In genomic region chr16:76354289-76354688, GRCm38 (mm10) we compare ENCODE assay signal across 21 mouse cellular contexts. TPM values are rescaled to one million over a fixed set of nuclear protein-coding genes. Genes with fewer than 3 reads are reported as not detected.
A peak's percentile ranks its signal among the peaks of the same experiment; 100 is the strongest.
DNase-seq lines count a peak whose midpoint lies in the region; ATAC-seq lines count a peak whose summit lies in the region.
"Had no signal": no experiment of that assay in that cellular context is flagged by ENCODE, and none has a peak within 500 bp of the region (broad histone marks: within the 10 kb centered on the region; RNA-seq: fewer than 3 reads in every experiment).

No protein-coding gene starts in this region.

- intact Hi-C loops in left cerebral cortex, postnatal 10 days (cut with DNase I): no loop called here

- no peak overlapping the region for H3K27ac ChIP-seq in intestine, embryonic 16.5 days (ENCODE audit: low read length)
- no peak overlapping the region for H3K27ac ChIP-seq in intestine, embryonic 15.5 days
- H3K27ac ChIP-seq: embryonic facial prominence, embryonic 12.5 days; hindbrain, embryonic 14.5 days; limb, embryonic 15.5 days; midbrain, embryonic 10.5 days; neural tube, embryonic 15.5 days had no signal

- ATAC-seq in intestine, embryonic 16.5 days: peak; percentile 17; the same call in 1 of the 2 replicates
- ATAC-seq in intestine, embryonic 15.5 days: no peak
- ATAC-seq in activated CD4-positive, CD25-positive, alpha-beta regulatory T cell, adult 4 months: peak; percentile 65
- ATAC-seq: forebrain, postnatal 0 days had no signal

- no peak overlapping the region for H3K4me3 ChIP-seq in intestine, embryonic 16.5 days (ENCODE audit: low read length)
- H3K4me3 ChIP-seq in intestine, embryonic 15.5 days (replicated peaks): no peak overlapping the region
- H3K4me3 ChIP-seq: embryonic facial prominence, embryonic 12.5 days; limb, embryonic 15.5 days; midbrain, embryonic 10.5 days; neural tube, embryonic 15.5 days had no signal

- no peaks in the 10 kb centered on the region for H3K27me3 ChIP-seq in intestine, embryonic 16.5 days (replicated peaks; ENCODE audit: control insufficient read depth, insufficient read depth, low read length)
- H3K27me3 ChIP-seq in intestine, embryonic 15.5 days (replicated peaks): no peaks in the 10 kb centered on the region
- H3K27me3 ChIP-seq: embryonic facial prominence, embryonic 12.5 days; limb, embryonic 15.5 days; neural tube, embryonic 15.5 days had no signal

- H3K4me1 ChIP-seq in intestine, embryonic 16.5 days (ENCODE audit: control insufficient read depth, insufficient read depth, low read length): peaks cover 15% of the 10 kb centered on the region
- H3K4me1 ChIP-seq in intestine, embryonic 15.5 days (replicated peaks): peaks cover 6% of the 10 kb centered on the region; the same call in 1 of the 2 replicates
- H3K4me1 ChIP-seq: neural tube, embryonic 15.5 days had no signal

- no peak overlapping the region for H3K4me2 ChIP-seq in intestine, embryonic 16.5 days (ENCODE audit: low read depth, low read length)
- no peak overlapping the region for H3K4me2 ChIP-seq in intestine, embryonic 15.5 days (replicated peaks)
- H3K4me2 ChIP-seq: embryonic facial prominence, embryonic 12.5 days; hindbrain, embryonic 14.5 days; limb, embryonic 15.5 days; neural tube, embryonic 15.5 days had no signal

- 57% methylated on average over 7 of the region's 7 CpGs for WGBS in intestine, embryonic 16.5 days
- 67% methylated on average over 7 of the region's 7 CpGs for WGBS in intestine, embryonic 15.5 days

- peak; percentile 64 to 82 for DNase-seq in thymus, adult 18-20 months
- no peak for DNase-seq in left cerebral cortex, postnatal 10 days (ENCODE audit: extremely low spot score in 1 of 2, low spot score in 2 of 2)
- no peak for DNase-seq in layer of hippocampus, postnatal 25 days (ENCODE audit: extremely low spot score in 1 of 2, low spot score in 1 of 2)
- no peak for DNase-seq in cerebellum, postnatal 36 days
- DNase-seq: adrenal gland, postnatal 36 days; cerebellum, adult 2 months; forebrain, postnatal 0 days; heart, postnatal 14 days; kidney, adult 8-10 months; kidney, postnatal 4 days; lung, adult 18-20 months; retina, postnatal 1 day; right cerebral cortex, postnatal 4 days had no signal

- no peaks in the 10 kb centered on the region for H3K36me3 ChIP-seq in intestine, embryonic 16.5 days (ENCODE audit: control insufficient read depth, insufficient read depth, low read length)
- no peaks in the 10 kb centered on the region; the same call in 1 of the 2 replicates for H3K36me3 ChIP-seq in intestine, embryonic 15.5 days

- no peak overlapping the region for H3K9ac ChIP-seq in intestine, embryonic 16.5 days (ENCODE audit: low read depth, low read length)
- H3K9ac ChIP-seq in intestine, embryonic 15.5 days: no peak overlapping the region
- H3K9ac ChIP-seq: embryonic facial prominence, embryonic 12.5 days; forebrain, postnatal 0 days; hindbrain, embryonic 14.5 days; limb, embryonic 15.5 days; neural tube, embryonic 15.5 days had no signal

- H3K9me3 ChIP-seq in intestine, embryonic 16.5 days (ENCODE audit: control insufficient read depth, low read length): no peaks in the 10 kb centered on the region
- no peaks in the 10 kb centered on the region for H3K9me3 ChIP-seq in intestine, embryonic 15.5 days
- H3K9me3 ChIP-seq: embryonic facial prominence, embryonic 12.5 days; limb, embryonic 15.5 days; midbrain, embryonic 10.5 days; neural tube, embryonic 15.5 days had no signal

RNA-seq across cellular contexts. Expression of gene Nrip1, which starts 19.3 kb away (rescaled TPM):
- 31.2 and 35.5 TPM in 2 replicates for polyA plus RNA-seq in intestine, embryonic 16.5 days (2015; fragmentation: Nextera tagmentation; extraction: Ambion mirVana)
- 34.5 and 36.6 TPM in 2 replicates for polyA plus RNA-seq in intestine, embryonic 15.5 days (2015; fragmentation: Nextera tagmentation; extraction: Ambion mirVana)
- 10 to 100 TPM; 31.6 to 41.4 TPM for polyA plus RNA-seq in activated CD4-positive, CD25-positive, alpha-beta regulatory T cell, adult 4 months (2017; shearing (Covaris generic))
- total RNA-seq in left cerebral cortex, postnatal 10 days (2021): 10 to 100 TPM; 83.4 to 86.9 TPM
- 10 to 100 TPM; 61.2 to 63.5 TPM for total RNA-seq in layer of hippocampus, postnatal 25 days (2021)

Comparison
In these comparisons a context has a peak if more than half of its experiments do, and no peak if none do; other contexts are left out.
1. DNase-seq: peak in thymus, adult 18-20 months (2 of 2); none in left cerebral cortex, postnatal 10 days (0 of 2), layer of hippocampus, postnatal 25 days (0 of 2) and cerebellum, postnatal 36 days (0 of 2).